Mouse (Mus musculus): Measurements from ENCODE around the gene Ifi209. TPM values are rescaled to one million over a fixed set of nuclear protein-coding genes. Genes with fewer than 3 reads are reported as not detected.

Gene Ifi209
- polyA plus RNA-seq, 1 experiment from 2014 or later: 0.06 TPM

DNA sequence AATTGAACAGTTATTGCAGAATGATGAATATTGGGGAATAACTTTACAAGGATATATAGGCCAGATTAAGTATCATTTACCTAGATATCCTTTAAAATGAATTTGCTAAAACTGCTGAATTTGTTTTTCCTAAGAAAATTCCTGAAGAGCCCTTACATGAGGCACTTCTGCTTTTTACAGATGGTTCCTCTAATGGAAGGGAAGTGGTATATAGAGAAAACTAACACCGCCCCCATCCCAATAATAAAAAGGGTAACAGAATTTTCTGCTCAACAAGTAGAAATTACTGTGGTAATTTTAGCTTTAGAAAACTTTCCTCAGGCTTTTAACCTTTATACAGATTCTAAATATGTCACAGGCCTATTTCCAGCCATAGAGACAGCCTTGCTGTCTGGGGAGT lies 63.6 kb downstream of the Ifi209 start:
- no peak overlapping the region for H3K9ac ChIP-seq
- no peaks in the 10 kb centered on the region for H3K9me3 ChIP-seq
- H3K4me1 ChIP-seq: no peaks in the 10 kb centered on the region
- no peak for ATAC-seq (ENCODE audit: insufficient number of reproducible peaks, insufficient read depth, low FRiP score, low TSS enrichment, low read depth)
- no peak overlapping the region for H3K4me3 ChIP-seq
- H3K36me3 ChIP-seq: no peaks in the 10 kb centered on the region
- H3K27ac ChIP-seq: no peak overlapping the region
- no peaks in the 10 kb centered on the region for H3K27me3 ChIP-seq
- H3K4me2 ChIP-seq: no peak overlapping the region
- 86% methylated on average over 1 of the region's 1 CpGs for WGBS

Small RNAs within 50 kb of the gene (microRNA-seq; reads per million reads assigned to microRNA genes)
- gene Gm44339: not detected

Other genes starting within 250 kb of the Ifi209 start
- gene Ifi206, start 139.9 kb upstream of the Ifi209 start, polyA plus RNA-seq (2015; fragmentation: Nextera tagmentation; extraction: Ambion mirVana): not detected in 2 replicates
- gene Ifi214, start 95.0 kb upstream of the Ifi209 start, polyA plus RNA-seq (2015; fragmentation: Nextera tagmentation; extraction: Ambion mirVana): not detected in 2 replicates
- gene Ifi213, start 31.6 kb upstream of the Ifi209 start, polyA plus RNA-seq (2015; fragmentation: Nextera tagmentation; extraction: Ambion mirVana): not detected in 2 replicates
- gene Ifi208, start 42.8 kb downstream of the Ifi209 start, polyA plus RNA-seq (2015; fragmentation: Nextera tagmentation; extraction: Ambion mirVana): not detected in 2 replicates
- gene Ifi207, start 110.8 kb downstream of the Ifi209 start, polyA plus RNA-seq (2015; fragmentation: Nextera tagmentation; extraction: Ambion mirVana): 0.59 and 0.66 TPM in 2 replicates
- 1.1 and 1.7 TPM in 2 replicates for gene Ifi204, start 136.0 kb downstream of the Ifi209 start, polyA plus RNA-seq (2015; fragmentation: Nextera tagmentation; extraction: Ambion mirVana)

Measured in embryonic facial prominence, embryonic 13.5 days (tissue).